Mouse (Mus musculus) lung, embryonic 16.5 days (tissue): ENCODE data around the gene Extl1. TPM values are rescaled to one million over a fixed set of nuclear protein-coding genes. Genes with fewer than 3 reads are reported as not detected.

Experiments used
- ATAC-seq: fragments of 200-750 bp; cut with Nextera tagmentation; 2 replicates; pipeline ENCODE4 v1.8.0; 2017; ENCODE audit warnings: low read depth, mild to moderate bottlenecking, moderate library complexity
- H3K27ac ChIP-seq: fragments of 300-500 bp; sonication (generic); 2 replicates; pipeline ENCODE4 v1.5.1; 2014; ENCODE audit warnings: mild to moderate bottlenecking, control low read depth, low read length
- H3K27me3 ChIP-seq: fragments of 300-500 bp; sonication (generic); 2 replicates; pipeline ENCODE4 v1.6.1; 2014; ENCODE audit warnings: low read depth, low read length, mixed read lengths; ENCODE audit not compliant: control insufficient read depth, insufficient read depth
- H3K36me3 ChIP-seq: fragments of 300-500 bp; sonication (generic); 2 replicates; pipeline ENCODE4 v1.6.1; 2014; ENCODE audit warnings: low read length; ENCODE audit not compliant: control insufficient read depth, insufficient read depth
- H3K4me1 ChIP-seq: fragments of 300-500 bp; sonication (generic); replicated peaks from 2 replicates; pipeline ENCODE4 v1.6.1; 2014; ENCODE audit warnings: low read length, mixed read lengths; ENCODE audit not compliant: control insufficient read depth, insufficient read depth
- H3K4me2 ChIP-seq: fragments of 300-500 bp; sonication (generic); 2 replicates; pipeline ENCODE4 v1.6.1; 2014; ENCODE audit warnings: low read depth, low read length, control low read depth
- H3K4me3 ChIP-seq: fragments of 300-500 bp; sonication (generic); 2 replicates; pipeline ENCODE4 v1.5.1; 2014; ENCODE audit warnings: mild to moderate bottlenecking, low read length, control low read depth
- H3K9ac ChIP-seq: fragments of 300-500 bp; sonication (generic); 2 replicates; pipeline ENCODE4 v1.6.1; 2014; ENCODE audit warnings: low read length, control low read depth
- H3K9me3 ChIP-seq: fragments of 300-500 bp; sonication (generic); 2 replicates; pipeline ENCODE4 v1.6.1; 2016; ENCODE audit warnings: low read length; ENCODE audit not compliant: control insufficient read depth
- WGBS: fragments of 180-500 bp; shearing (Covaris S2); extraction: QIAGEN DNeasy Blood & Tissue Kit; methylation state at CpG from one replicate; pipeline ENCODE4 v1.1.7; 2014; 5-methylcytosine and 5-hydroxymethylcytosine counted together
- polyA plus RNA-seq: library from polyadenylated mRNA; unstranded; fragments of >200 nt; fragmentation: Nextera tagmentation; extraction: Ambion mirVana; gene quantifications from 2 replicates; pipeline ENCODE4 v1.2.1, GENCODE M21; 2015

Gene Extl1
- polyA plus RNA-seq, 1 experiment from 2014 or later: 2.5 TPM

DNA sequence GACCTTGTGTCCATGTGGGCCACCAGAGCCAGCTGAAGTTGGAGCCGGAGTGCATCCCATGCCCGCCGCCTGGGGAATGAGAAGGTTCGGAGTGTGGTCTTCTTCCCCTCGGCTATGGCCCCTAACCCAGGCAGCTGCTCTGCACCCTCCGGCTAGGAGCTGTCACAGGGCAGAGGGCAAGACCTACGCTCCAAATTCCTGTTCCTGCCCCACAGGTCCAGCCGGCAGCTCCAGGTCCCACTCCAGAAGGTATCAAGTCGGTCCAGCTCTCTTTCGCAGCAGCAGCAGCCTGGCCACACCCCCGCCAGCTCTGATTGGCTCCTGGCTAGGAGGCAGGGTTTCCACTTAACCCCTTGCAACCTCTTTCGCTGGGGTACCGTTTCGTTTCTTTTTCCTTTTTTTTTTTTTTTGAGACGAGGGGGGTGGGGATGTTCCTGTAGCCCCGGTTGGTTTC lies 11.3 kb downstream of the Extl1 start:
- peaks cover 25% of the 10 kb centered on the region for H3K27me3 ChIP-seq
- ATAC-seq: peak; percentile 73
- H3K9ac ChIP-seq: no peak overlapping the region; the same call in none of the 2 replicates
- H3K4me2 ChIP-seq: peak overlapping the region; percentile 86
- no peaks in the 10 kb centered on the region for H3K9me3 ChIP-seq
- H3K27ac ChIP-seq: no peak overlapping the region
- H3K4me1 ChIP-seq: peaks cover 19% of the 10 kb centered on the region
- H3K4me3 ChIP-seq: peak overlapping the region; percentile 54
- WGBS: 0% methylated on average over 16 of the region's 16 CpGs
- H3K36me3 ChIP-seq: no peaks in the 10 kb centered on the region

DNA sequence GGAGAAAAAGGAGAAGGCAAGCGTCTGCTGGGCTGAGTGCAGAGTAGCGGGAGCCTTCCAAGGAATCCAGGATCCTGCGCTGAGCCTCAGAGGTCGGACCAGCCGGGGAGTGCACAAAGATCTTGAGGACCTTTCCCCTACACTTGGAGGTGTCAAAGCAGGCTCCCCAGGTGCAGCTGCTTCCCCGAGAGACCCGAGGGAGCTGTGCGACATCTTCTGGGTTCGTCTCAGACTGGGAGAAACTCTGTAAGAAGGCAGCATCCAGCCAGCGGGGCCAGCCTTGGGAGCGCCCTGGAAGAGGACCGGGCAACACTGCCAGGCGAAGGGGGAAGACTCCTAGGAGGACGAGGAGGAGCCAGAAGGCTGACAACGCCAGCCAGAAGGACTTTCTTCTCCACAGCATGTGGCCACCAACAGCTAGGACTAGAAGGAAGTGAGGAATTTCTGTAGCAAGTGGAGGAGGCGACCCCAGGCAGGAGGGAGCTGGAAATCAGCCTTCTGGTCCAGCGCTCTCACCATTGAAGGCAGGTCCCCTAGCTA lies 12.3 kb downstream of the Extl1 start:
- H3K36me3 ChIP-seq: no peaks in the 10 kb centered on the region
- H3K4me3 ChIP-seq: peak overlapping the region; percentile 54
- peaks cover 19% of the 10 kb centered on the region for H3K4me1 ChIP-seq
- H3K9me3 ChIP-seq: no peaks in the 10 kb centered on the region
- H3K4me2 ChIP-seq: peak overlapping the region; percentile 86
- WGBS: 2% methylated on average over 17 of the region's 17 CpGs
- H3K27ac ChIP-seq: no peak overlapping the region
- 0 out of 2 replicates have a peak, but pooled peaks have one; percentile 7 for ATAC-seq
- H3K9ac ChIP-seq: peak overlapping the region; percentile 52
- H3K27me3 ChIP-seq: peaks cover 25% of the 10 kb centered on the region

DNA sequence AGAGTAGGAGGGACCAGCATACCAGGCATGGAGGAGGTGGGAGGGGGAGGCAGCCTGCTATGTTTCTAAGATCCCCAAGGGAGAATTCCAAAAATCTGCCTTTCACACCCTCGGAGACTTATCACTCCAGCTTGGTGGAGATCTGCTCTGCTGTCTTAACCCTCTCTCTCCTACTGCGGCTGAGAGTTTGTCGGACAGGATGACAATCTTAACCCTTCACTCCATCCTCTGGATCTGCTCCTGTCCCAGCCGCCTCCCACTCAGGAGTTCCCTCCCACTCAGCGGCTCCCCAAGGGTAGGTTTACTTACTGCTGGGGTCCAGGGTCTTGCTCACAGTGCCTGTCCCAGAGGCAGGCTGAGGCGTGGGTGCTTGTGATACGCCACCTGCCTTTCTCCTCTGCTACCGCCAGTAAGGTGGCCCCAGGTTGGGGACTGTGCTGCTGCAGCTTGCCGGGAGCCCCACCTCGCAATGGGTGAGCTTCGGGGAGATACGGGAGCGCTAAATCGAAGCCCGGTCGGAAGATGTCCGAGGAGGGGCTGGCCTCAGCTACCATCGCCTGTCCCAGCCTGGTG lies 12.9 kb downstream of the Extl1 start:
- Histone ChIP-seq H3K4me2 (peak overlapping the region; percentile 86), H3K27me3 (peaks cover 25% of the 10 kb centered on the region), H3K9me3 (no peaks in the 10 kb centered on the region), H3K27ac (no peak overlapping the region), H3K4me1 (peaks cover 19% of the 10 kb centered on the region), H3K9ac (peak overlapping the region; percentile 52), H3K36me3 (no peaks in the 10 kb centered on the region), H3K4me3 (peak overlapping the region; percentile 54)
- WGBS: under 1% methylated on average over 18 of the region's 18 CpGs
- peak; percentile 24; the same call in 1 of the 2 replicates for ATAC-seq

DNA sequence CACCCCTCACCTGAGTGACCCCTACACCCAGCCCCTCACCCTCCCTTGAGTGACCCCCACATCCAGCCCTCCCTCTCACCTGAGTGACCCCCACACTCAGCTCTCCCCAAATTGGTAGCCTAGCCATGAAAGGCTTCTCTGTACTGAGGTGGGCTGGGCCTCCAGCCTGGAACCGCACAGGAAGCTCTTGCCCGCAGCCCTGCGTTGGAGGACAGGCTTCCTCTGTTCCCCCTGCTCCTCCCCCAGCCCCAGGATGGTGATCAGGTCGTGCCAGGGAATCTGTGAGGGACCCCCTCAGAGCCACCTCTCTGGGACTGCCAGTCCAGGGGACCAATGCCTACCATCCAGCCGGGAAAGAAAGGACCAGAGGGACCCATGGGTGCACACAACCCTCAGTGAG lies 18.4 kb downstream of the Extl1 start:
- Histone ChIP-seq H3K9ac (no peak overlapping the region), H3K27ac (no peak overlapping the region), H3K4me1 (no peaks in the 10 kb centered on the region), H3K9me3 (no peaks in the 10 kb centered on the region), H3K27me3 (peaks cover 6% of the 10 kb centered on the region), H3K4me2 (no peak overlapping the region), H3K36me3 (no peaks in the 10 kb centered on the region), H3K4me3 (no peak overlapping the region)
- no peak for ATAC-seq
- 24% methylated on average over 5 of the region's 5 CpGs for WGBS

DNA sequence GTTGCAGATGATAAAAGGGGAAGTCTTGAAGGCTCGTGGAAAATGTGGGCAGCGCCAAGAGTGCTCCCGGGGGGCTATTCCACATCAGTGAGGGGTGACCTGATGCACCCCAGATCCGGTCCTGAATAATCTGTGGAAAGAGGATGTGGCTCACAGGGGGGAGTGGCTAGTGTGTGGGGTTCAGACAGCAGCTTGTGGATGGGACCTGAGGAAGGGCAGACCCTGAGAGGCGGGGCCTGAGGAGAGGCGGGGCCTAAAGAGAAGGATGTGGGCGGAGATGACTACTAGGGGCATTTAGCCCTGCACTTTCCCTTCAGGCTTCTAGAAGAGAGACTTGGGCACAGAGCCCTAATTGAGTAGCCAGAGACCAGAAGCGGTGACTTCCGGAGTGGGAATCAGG lies 21.1 kb downstream of the Extl1 start:
- Histone ChIP-seq H3K36me3 (no peaks in the 10 kb centered on the region), H3K4me2 (no peak overlapping the region), H3K9me3 (no peaks in the 10 kb centered on the region), H3K27me3 (no peaks in the 10 kb centered on the region), H3K4me3 (no peak overlapping the region), H3K27ac (no peak overlapping the region), H3K4me1 (no peaks in the 10 kb centered on the region), H3K9ac (no peak overlapping the region)
- WGBS: 26% methylated on average over 9 of the region's 9 CpGs
- ATAC-seq: no peak

DNA sequence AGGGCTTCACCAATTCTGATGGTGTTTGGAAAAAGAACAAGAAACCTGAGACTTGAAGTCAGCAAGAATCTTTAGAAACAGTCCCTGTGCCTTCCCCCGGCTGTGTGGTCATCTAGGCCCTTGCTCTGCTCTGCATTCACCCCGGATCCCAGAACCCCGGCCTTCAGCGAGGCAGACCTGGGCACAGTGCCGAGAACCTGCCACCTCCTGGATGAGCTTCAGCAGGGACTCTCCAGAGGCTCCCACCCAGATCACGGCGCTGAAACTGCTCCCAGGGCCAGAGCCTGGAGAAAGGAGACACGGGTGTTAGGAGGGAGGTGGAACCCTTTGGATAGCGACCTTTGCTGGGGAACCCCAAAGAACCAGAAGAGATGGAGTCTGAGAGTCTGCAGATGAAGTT lies 21.5 kb downstream of the Extl1 start:
- Histone ChIP-seq H3K4me1 (peaks cover 1% of the 10 kb centered on the region; the same call in 1 of the 2 replicates), H3K4me2 (no peak overlapping the region), H3K27me3 (no peaks in the 10 kb centered on the region), H3K9ac (peak overlapping the region; percentile 11; the same call in 1 of the 2 replicates), H3K9me3 (no peaks in the 10 kb centered on the region), H3K36me3 (no peaks in the 10 kb centered on the region), H3K27ac (no peak overlapping the region), H3K4me3 (no peak overlapping the region)
- WGBS: 59% methylated on average over 9 of the region's 9 CpGs
- ATAC-seq: no peak

DNA sequence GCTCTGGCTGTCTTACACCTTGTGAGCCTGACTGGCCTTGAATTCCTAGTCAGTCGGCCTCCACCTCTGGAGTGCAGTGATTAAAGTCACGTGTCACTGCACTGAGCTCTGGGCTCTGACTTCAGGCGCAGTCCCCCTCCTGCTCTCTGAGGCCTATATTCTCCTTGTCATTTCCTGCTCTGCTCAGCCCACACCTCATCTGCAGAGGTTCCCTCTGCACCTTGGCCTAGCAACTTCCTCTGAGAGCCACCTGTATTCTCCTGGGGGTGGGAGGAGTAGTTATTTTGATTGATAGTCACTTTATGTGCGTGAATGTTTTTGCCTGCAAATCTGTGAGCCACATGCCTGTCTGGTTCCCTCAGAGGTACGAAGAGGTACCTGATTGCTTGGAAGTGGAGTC lies 22.4 kb downstream of the Extl1 start:
- Histone ChIP-seq H3K27me3 (no peaks in the 10 kb centered on the region), H3K4me1 (peaks cover 8% of the 10 kb centered on the region; the same call in 1 of the 2 replicates), H3K9me3 (no peaks in the 10 kb centered on the region), H3K36me3 (no peaks in the 10 kb centered on the region), H3K27ac (no peak overlapping the region), H3K4me3 (no peak overlapping the region), H3K9ac (no peak overlapping the region), H3K4me2 (no peak overlapping the region)
- WGBS: 25% methylated on average over 5 of the region's 5 CpGs
- ATAC-seq: no peak

DNA sequence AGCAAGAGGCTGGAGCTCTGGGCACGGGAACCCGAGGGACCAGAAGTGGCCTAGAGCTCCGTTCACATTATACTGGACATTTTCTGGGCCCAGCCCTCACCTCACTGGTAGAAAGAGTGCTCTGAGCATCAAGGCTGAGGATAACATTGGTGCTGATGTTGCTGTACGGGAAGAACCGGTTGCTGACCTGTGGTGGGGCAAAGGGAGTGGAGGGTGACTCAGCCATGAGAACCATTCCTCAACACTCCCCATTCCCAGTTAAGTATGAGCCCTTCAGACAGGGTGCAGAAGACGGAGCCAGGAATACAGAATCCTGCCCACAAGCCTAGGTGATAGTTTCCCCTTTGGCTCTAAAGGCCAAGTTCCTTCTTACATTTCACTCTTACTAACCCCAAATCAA lies 24.0 kb downstream of the Extl1 start:
- no peaks in the 10 kb centered on the region for H3K9me3 ChIP-seq
- H3K27me3 ChIP-seq: no peaks in the 10 kb centered on the region
- H3K4me3 ChIP-seq: no peak overlapping the region
- ATAC-seq: no peak
- H3K4me1 ChIP-seq: peaks cover 16% of the 10 kb centered on the region
- no peaks in the 10 kb centered on the region for H3K36me3 ChIP-seq
- H3K4me2 ChIP-seq: no peak overlapping the region
- 84% methylated on average over 6 of the region's 6 CpGs for WGBS
- no peak overlapping the region for H3K9ac ChIP-seq
- H3K27ac ChIP-seq: no peak overlapping the region

DNA sequence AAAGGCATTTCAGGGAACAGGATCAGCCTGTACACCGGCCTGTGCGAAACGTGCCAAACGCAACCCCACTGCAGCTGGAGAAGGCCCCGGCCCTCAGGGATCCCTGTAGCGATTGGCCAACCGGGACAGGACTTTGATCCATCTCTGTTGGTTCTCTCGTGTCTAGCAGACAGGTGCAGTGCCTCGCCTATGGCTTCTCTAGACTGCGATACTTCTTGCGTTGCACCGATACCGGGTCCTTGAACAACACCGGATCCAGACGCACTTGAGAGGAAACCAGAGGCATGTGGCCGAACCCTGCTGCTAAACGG lies 26.2 kb downstream of the Extl1 start:
- Histone ChIP-seq H3K36me3 (no peaks in the 10 kb centered on the region), H3K4me1 (peaks cover 16% of the 10 kb centered on the region), H3K27ac (peak overlapping the region; percentile 64), H3K9me3 (no peaks in the 10 kb centered on the region), H3K4me2 (peak overlapping the region; percentile 35), H3K27me3 (no peaks in the 10 kb centered on the region), H3K9ac (no peak overlapping the region; the same call in 1 of the 2 replicates), H3K4me3 (peak overlapping the region; percentile 11; the same call in 1 of the 2 replicates)
- ATAC-seq: no peak
- WGBS: 33% methylated on average over 17 of the region's 17 CpGs
